Mouse (Mus musculus) CH12.LX (cell line): ENCODE results near the gene Fryl. TPM values are rescaled to one million over a fixed set of nuclear protein-coding genes. Genes with fewer than 3 reads are reported as not detected.

ENCODE experiments used
- DNase-seq: peaks from one replicate; pipeline ENCODE4 v3.0.0-alpha.2; 2013; ENCODE audit errors: extremely low read depth
- H3K27ac ChIP-seq: 2 replicates; pipeline ENCODE4 v1.5.1; 2012; ENCODE audit warnings: low read depth, mild to moderate bottlenecking, control low read depth, moderate library complexity; ENCODE audit not compliant: insufficient read depth
- H3K27me3 ChIP-seq: replicated peaks from 2 replicates; pipeline ENCODE3; 2012; ENCODE audit warnings: inconsistent platforms
- H3K36me3 ChIP-seq, 2 experiments: replicated peaks in 1 of 2; 2 replicates each; pipeline versions ENCODE3 to v1.6.1; 2012; ENCODE audit warnings: inconsistent platforms in 1 of 2, low read length in 1 of 2, mild to moderate bottlenecking in 1 of 2, mixed read lengths in 1 of 2, moderate library complexity in 1 of 2; ENCODE audit not compliant: control insufficient read depth in 1 of 2, insufficient read depth in 1 of 2
- H3K4me1 ChIP-seq, 2 experiments: 2 replicates each; pipeline ENCODE4 v1.6.1; 2012; ENCODE audit warnings: inconsistent platforms in 1 of 2, moderate library complexity in 1 of 2; ENCODE audit not compliant: insufficient read depth in 2 of 2, control insufficient read depth in 1 of 2
- H3K4me2 ChIP-seq: 2 replicates; pipeline ENCODE4 v1.6.1; 2012; ENCODE audit warnings: low read depth, mild to moderate bottlenecking, control low read depth; ENCODE audit not compliant: poor library complexity, insufficient read depth, severe bottlenecking
- H3K4me3 ChIP-seq, 3 experiments: fragments of 150-350 bp in 1 of 3; sonication (generic) in 1 of 3; replicated peaks in 1 of 3; 2 replicates each; pipeline versions ENCODE3 to v1.5.1; 2011 to 2012; ENCODE audit warnings: low read depth in 2 of 3, low read length in 2 of 3, mild to moderate bottlenecking in 2 of 3, moderate library complexity in 2 of 3, control low read depth in 1 of 3, improper control_type of control experiment in 1 of 3, inconsistent platforms in 1 of 3, mixed read lengths in 1 of 3; ENCODE audit not compliant: poor library complexity in 1 of 3
- H3K79me2 ChIP-seq: replicated peaks from 2 replicates; pipeline ENCODE4 v1.6.1; 2012; ENCODE audit warnings: mild to moderate bottlenecking, moderate library complexity; ENCODE audit not compliant: control insufficient read depth, poor library complexity, insufficient read depth, severe bottlenecking; ENCODE audit errors: extremely low read depth
- H3K9ac ChIP-seq: 2 replicates; pipeline ENCODE4 v1.6.1; 2012; ENCODE audit warnings: low read depth, mild to moderate bottlenecking, control low read depth, moderate library complexity; ENCODE audit not compliant: insufficient read depth
- H3K9me3 ChIP-seq: replicated peaks from 2 replicates; pipeline ENCODE3; 2012; ENCODE audit warnings: low read length, inconsistent platforms, mixed read lengths
- BHLHE40 ChIP-seq: IDR thresholded peaks from 2 replicates; pipeline ENCODE4 v1.6.1; 2011; ENCODE audit warnings: mild to moderate bottlenecking, low read depth, low read length, improper control_type of control experiment
- CHD1 ChIP-seq: IDR thresholded peaks from 2 replicates; pipeline ENCODE4 v1.6.1; 2012; ENCODE audit warnings: low read depth, low read length, improper control_type of control experiment, inconsistent platforms
- CTCF ChIP-seq, 2 experiments: IDR thresholded peaks in 1 of 2; conservative IDR thresholded peaks in 1 of 2; 2 replicates each; pipeline ENCODE4 v1.5.1; 2011 to 2012; ENCODE audit warnings: low read depth in 2 of 2, low read length in 2 of 2, improper control_type of control experiment in 1 of 2, inconsistent platforms in 1 of 2, mild to moderate bottlenecking in 1 of 2, moderate library complexity in 1 of 2
- E2F4 ChIP-seq: IDR thresholded peaks from 2 replicates; pipeline ENCODE4 v1.6.1; 2011; ENCODE audit warnings: low read depth, low read length, improper control_type of control experiment; ENCODE audit not compliant: insufficient replicate concordance
- EP300 ChIP-seq: IDR thresholded peaks from 2 replicates; pipeline ENCODE4 v1.6.1; 2011; ENCODE audit warnings: low read length, improper control_type of control experiment
- ETS1 ChIP-seq: conservative IDR thresholded peaks from 2 replicates; pipeline ENCODE4 v1.6.1; 2012; ENCODE audit warnings: low read depth, mild to moderate bottlenecking, inconsistent platforms, low read length, improper control_type of control experiment, moderate library complexity
- HCFC1 ChIP-seq: IDR thresholded peaks from 2 replicates; pipeline ENCODE4 v1.6.1; 2012; ENCODE audit warnings: low read depth, mild to moderate bottlenecking, inconsistent platforms, low read length, improper control_type of control experiment
- IRF4 ChIP-seq: IDR thresholded peaks from 2 replicates; pipeline ENCODE4 v1.6.1; 2014; ENCODE audit warnings: low read depth, mild to moderate bottlenecking, inconsistent platforms, low read length, improper control_type of control experiment
- JUN ChIP-seq: IDR thresholded peaks from 2 replicates; pipeline ENCODE4 v1.6.1; 2011; ENCODE audit warnings: low read depth, mild to moderate bottlenecking, low read length, improper control_type of control experiment, moderate library complexity; ENCODE audit not compliant: insufficient read depth
- KAT2A ChIP-seq: IDR thresholded peaks from 2 replicates; pipeline ENCODE4 v1.6.1; 2012; ENCODE audit warnings: low read length, improper control_type of control experiment, inconsistent platforms; ENCODE audit not compliant: insufficient replicate concordance
- MAFK ChIP-seq: IDR thresholded peaks from 2 replicates; pipeline ENCODE4 v1.6.1; 2011; ENCODE audit warnings: low read length, improper control_type of control experiment; ENCODE audit not compliant: insufficient replicate concordance
- MAX ChIP-seq: IDR thresholded peaks from 2 replicates; pipeline ENCODE4 v1.6.1; 2011; ENCODE audit warnings: low read length, improper control_type of control experiment
- MAZ ChIP-seq: IDR thresholded peaks from 2 replicates; pipeline ENCODE4 v1.6.1; 2012; ENCODE audit warnings: low read depth, mild to moderate bottlenecking, inconsistent platforms, low read length, improper control_type of control experiment, moderate library complexity
- MEF2A ChIP-seq: IDR thresholded peaks from 2 replicates; pipeline ENCODE4 v1.6.1; 2014; ENCODE audit warnings: low read depth, mild to moderate bottlenecking, inconsistent platforms, low read length, improper control_type of control experiment, borderline replicate concordance
- MXI1 ChIP-seq: IDR thresholded peaks from 2 replicates; pipeline ENCODE4 v1.6.1; 2011; ENCODE audit warnings: mild to moderate bottlenecking, low read depth, low read length, improper control_type of control experiment
- MYC ChIP-seq: IDR thresholded peaks from 2 replicates; pipeline ENCODE4 v1.6.1; 2011; ENCODE audit warnings: low read depth, mild to moderate bottlenecking, improper control_type of control experiment, low read length
- NELFE ChIP-seq: IDR thresholded peaks from 2 replicates; pipeline ENCODE4 v1.6.1; 2011; ENCODE audit warnings: low read depth, low read length, improper control_type of control experiment
- PAX5 ChIP-seq: IDR thresholded peaks from 2 replicates; pipeline ENCODE4 v1.6.1; 2012; ENCODE audit warnings: low read length, inconsistent platforms, mixed read lengths
- POLR2A ChIP-seq: IDR thresholded peaks from 2 replicates; pipeline ENCODE4 v1.6.1; 2011; ENCODE audit warnings: low read depth, mild to moderate bottlenecking, improper control_type of control experiment, low read length
- RAD21 ChIP-seq: IDR thresholded peaks from 2 replicates; pipeline ENCODE4 v1.6.1; 2011; ENCODE audit warnings: low read depth, mild to moderate bottlenecking, low read length, improper control_type of control experiment, moderate library complexity
- RCOR1 ChIP-seq: conservative IDR thresholded peaks from 2 replicates; pipeline ENCODE4 v1.6.1; 2012; ENCODE audit warnings: low read depth, mild to moderate bottlenecking, inconsistent platforms, low read length, improper control_type of control experiment
- SMC3 ChIP-seq: IDR thresholded peaks from 2 replicates; pipeline ENCODE4 v1.6.1; 2011; ENCODE audit warnings: low read depth, low read length, improper control_type of control experiment
- TBP ChIP-seq: conservative IDR thresholded peaks from 2 replicates; pipeline ENCODE4 v1.6.1; 2011; ENCODE audit warnings: low read depth, low read length, improper control_type of control experiment
- TCF12 ChIP-seq: IDR thresholded peaks from 2 replicates; pipeline ENCODE4 v1.6.1; 2014; ENCODE audit warnings: low read depth, mild to moderate bottlenecking, inconsistent platforms, low read length, improper control_type of control experiment
- USF2 ChIP-seq: conservative IDR thresholded peaks from 2 replicates; pipeline ENCODE4 v1.6.1; 2011; ENCODE audit warnings: low read depth, low read length, improper control_type of control experiment
- ZC3H11A ChIP-seq: IDR thresholded peaks from 2 replicates; pipeline ENCODE4 v1.6.1; 2012; ENCODE audit warnings: low read depth, mild to moderate bottlenecking, inconsistent platforms, low read length, improper control_type of control experiment
- ZMIZ1 ChIP-seq: IDR thresholded peaks from 2 replicates; pipeline ENCODE4 v1.6.1; 2012; ENCODE audit warnings: low read depth, mild to moderate bottlenecking, inconsistent platforms, low read length, improper control_type of control experiment
- ZNF384 ChIP-seq: IDR thresholded peaks from 2 replicates; pipeline ENCODE4 v1.6.1; 2012; ENCODE audit warnings: low read depth, low read length, improper control_type of control experiment, inconsistent platforms
- dilution Hi-C: fragments of 300-500 bp; cut with MboI; formaldehyde crosslinking; loops from 2 replicates; pipeline ENCODE4 v1.14.3; 2020; ENCODE audit warnings: low sequenced_read_pairs; ENCODE audit not compliant: extremely low pct_unique_long_range_greater_than_20kb, extremely low pct_ligation_motif_present
- in situ Hi-C: fragments of 300-500 bp; cut with MboI; formaldehyde crosslinking; loops from 3 replicates; pipeline ENCODE4 v1.14.3; 2019; ENCODE audit warnings: low sequenced_read_pairs, low pct_ligation_motif_present, low pct_unique_long_range_greater_than_20kb, mixed read lengths
- polyA plus RNA-seq: library from polyadenylated mRNA; unstranded; fragments of >175 nt; gene quantifications from 2 replicates; pipeline ENCODE4 v1.2.1, GENCODE M21; 2012; ENCODE audit warnings: low read depth; ENCODE audit not compliant: insufficient read length
- total RNA-seq, 2 experiments: library from RNA; depleted of rRNA; stranded (reverse); fragments of 300-350 nt in 1 of 2; fragments of >200 nt in 1 of 2; gene quantifications; 2 replicates each; pipeline ENCODE4 v1.2.3; 2012 to 2014

Gene Fryl
- total and polyA plus RNA-seq, 3 experiments: 23.2 to 38.4 (median 31.3) TPM

DNA sequence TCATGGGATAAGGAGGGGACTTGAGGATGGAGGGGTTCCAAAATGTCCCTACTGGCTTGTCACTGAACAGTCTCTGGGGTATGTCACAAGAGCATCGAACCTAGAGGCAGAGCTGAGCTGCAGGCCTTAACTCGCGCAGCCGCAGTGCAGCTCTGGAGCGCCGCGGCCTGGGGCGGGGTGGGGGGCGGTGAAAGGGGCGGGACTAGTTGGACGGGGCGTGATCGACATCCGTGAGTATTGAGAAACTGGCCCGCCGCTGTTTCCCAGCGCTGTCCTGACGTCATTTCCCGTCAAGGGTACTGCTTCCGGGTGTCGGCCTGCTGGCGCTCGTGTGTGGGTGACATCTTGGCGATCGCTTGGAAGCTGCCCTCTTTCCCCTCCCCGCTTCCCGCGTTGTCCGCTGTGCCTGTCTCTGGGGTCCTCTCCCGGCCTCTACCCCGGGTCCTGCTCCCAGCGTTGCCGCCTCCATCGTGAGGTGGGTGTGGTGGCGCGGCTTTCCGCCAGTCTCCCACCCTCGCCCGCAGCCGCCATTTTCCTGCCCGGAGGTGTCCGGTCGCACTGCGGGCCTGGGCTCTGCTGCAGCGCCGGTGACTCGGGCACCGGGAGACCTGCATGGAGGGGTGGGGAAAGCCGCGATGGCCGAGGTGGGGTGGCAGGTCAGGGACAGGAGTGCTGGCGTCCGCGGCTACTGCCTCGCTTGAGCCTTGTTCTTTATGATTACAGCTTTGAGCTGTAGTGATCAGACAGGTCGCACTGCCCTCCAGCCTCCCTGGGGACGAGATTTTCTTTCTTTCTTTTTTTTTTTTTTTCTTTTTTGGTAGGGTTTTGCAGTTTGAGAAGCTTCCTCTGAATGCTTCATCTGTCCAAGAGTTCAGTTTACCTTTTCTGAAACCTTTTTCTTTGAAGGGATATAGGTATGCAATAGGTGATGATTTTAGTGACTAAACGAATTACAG lies 36.4 kb upstream of the Fryl start, which contains the start of gene Ociad1 (continued):
- no peak for TF ChIP-seq CHD1
- peak; percentile 88 for TF ChIP-seq MYC
- TF ChIP-seq CTCF (conservative IDR thresholded peaks at IDR 0.05 in 1 of 2, IDR thresholded peaks at IDR 0.05 in 1 of 2; ENCODE audit: low read depth in 2 of 2, low read length in 2 of 2): no peak
- TF ChIP-seq RCOR1: peak; percentile 46; the same call in 1 of the 2 replicates
- no peak for TF ChIP-seq PAX5
- no peak for TF ChIP-seq EP300
- TF ChIP-seq USF2: no peak
- no peak for TF ChIP-seq ZNF384
- TF ChIP-seq ZC3H11A: no peak
- TF ChIP-seq HCFC1: peak; percentile 85
- peak; percentile 83; the same call in 1 of the 2 replicates for TF ChIP-seq ZMIZ1
- TF ChIP-seq JUN: 0 out of 2 replicates have a peak, but pooled peaks have one; percentile 46
- TF ChIP-seq IRF4: no peak; the same call in 1 of the 2 replicates
- peak; percentile 78; the same call in 1 of the 2 replicates for TF ChIP-seq MXI1
- TF ChIP-seq, all 38 proteins: peak for 20

DNA sequence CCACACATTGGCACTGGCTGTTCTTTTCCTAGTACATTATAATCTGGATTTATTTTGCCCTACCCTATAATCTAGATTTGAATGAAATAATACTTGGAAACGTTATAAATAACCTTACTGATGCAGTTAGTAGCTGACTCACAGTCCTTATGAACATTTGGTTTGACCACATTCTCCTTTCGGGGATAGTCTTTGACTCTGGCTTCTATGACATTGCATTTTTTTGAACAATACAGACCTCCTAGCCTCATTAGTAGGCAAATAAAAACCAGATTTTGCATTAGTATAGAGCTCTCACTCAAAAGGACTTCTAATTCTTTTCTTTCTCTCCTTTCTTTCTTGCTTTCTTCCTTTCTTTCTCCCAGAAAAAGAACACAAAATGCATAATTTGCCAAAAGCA lies 33.5 kb upstream of the Fryl start:
- H3K36me3 ChIP-seq: peaks cover 1 to 5% of the 10 kb centered on the region in 2 experiments
- H3K9me3 ChIP-seq: no peaks in the 10 kb centered on the region
- TF ChIP-seq KAT2A (no peak), MAZ (no peak), E2F4 (no peak)
- dilution Hi-C loops (no loop called here), in situ Hi-C loops (loop anchor here (10.0 kb wide), 1 partner anchor 155 kb away; no protein-coding TSS in a partner anchor)
- no peak overlapping the region for H3K4me3 ChIP-seq
- H3K27ac ChIP-seq: no peak overlapping the region
- H3K9ac ChIP-seq: no peak overlapping the region
- DNase-seq: no peak
- H3K79me2 ChIP-seq: peaks cover 21% of the 10 kb centered on the region
- H3K4me1 ChIP-seq: peaks cover 11 to 34% of the 10 kb centered on the region in 2 experiments
- no peak overlapping the region for H3K4me2 ChIP-seq
- no peaks in the 10 kb centered on the region for H3K27me3 ChIP-seq

DNA sequence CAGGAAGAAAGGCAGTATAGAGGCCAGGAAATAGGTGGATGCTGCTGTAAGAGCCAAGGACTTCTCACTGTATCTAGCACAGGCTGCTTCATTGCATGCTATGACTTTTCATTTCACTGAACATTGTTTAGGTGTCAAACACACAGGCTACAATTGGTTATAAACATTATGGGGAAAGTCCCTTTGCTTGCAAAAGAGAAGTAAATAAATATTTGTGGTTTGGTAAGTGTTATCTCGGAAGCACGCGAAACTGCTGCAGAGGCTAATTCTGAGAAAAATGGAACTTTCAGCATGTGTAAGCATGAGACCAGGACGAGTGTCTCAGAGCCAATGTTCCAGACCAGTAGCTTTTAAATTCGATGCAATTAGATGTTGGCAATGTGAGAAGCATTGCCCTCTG lies 30.2 kb upstream of the Fryl start:
- in situ Hi-C loops (no loop called here), dilution Hi-C loops (no loop called here)
- Histone ChIP-seq H3K27ac (no peak overlapping the region), H3K9me3 (no peaks in the 10 kb centered on the region), H3K79me2 (no peaks in the 10 kb centered on the region), H3K4me1 (peaks cover 6 to 21% of the 10 kb centered on the region in 2 experiments), H3K4me3 (no peak overlapping the region), H3K4me2 (peak overlapping the region; percentile 54), H3K36me3 (no peaks in the 10 kb centered on the region), H3K9ac (no peak overlapping the region), H3K27me3 (no peaks in the 10 kb centered on the region)
- DNase-seq: peak; percentile 47
- TF ChIP-seq PAX5 (no peak), MAFK (peak; percentile 56; the same call in 1 of the 2 replicates), MAX (0 out of 2 replicates have a peak, but pooled peaks have one; percentile 53), BHLHE40 (peak; percentile 76), KAT2A (no peak), EP300 (peak; percentile 72), IRF4 (peak; percentile 71), SMC3 (no peak), ETS1 (peak; percentile 42; the same call in 1 of the 2 replicates), JUN (no peak), POLR2A (no peak), HCFC1 (no peak), ZMIZ1 (no peak), TBP (0 out of 2 replicates have a peak, but pooled peaks have one; percentile 24), RAD21 (no peak), MEF2A (peak; percentile 17; the same call in 1 of the 2 replicates), E2F4 (no peak), TCF12 (no peak), NELFE (no peak)
